Mouse (Mus musculus) neural tube, embryonic 14.5 days (tissue): ENCODE data around the gene Gpx6. TPM values are rescaled to one million over a fixed set of nuclear protein-coding genes. Genes with fewer than 3 reads are reported as not detected.
A peak's percentile ranks its signal among the peaks of the same experiment; 100 is the strongest.

Source experiments
- ATAC-seq: fragments of 200-750 bp; cut with Nextera tagmentation; 2 replicates; pipeline ENCODE4 v1.8.0; 2017; ENCODE audit warnings: low read depth, mild to moderate bottlenecking, moderate TSS enrichment, moderate library complexity
- H3K27ac ChIP-seq: fragments of 300-500 bp; sonication (generic); 2 replicates; pipeline ENCODE4 v1.5.1; 2014; ENCODE audit warnings: low read depth, mild to moderate bottlenecking, control low read depth, low read length, moderate library complexity, mixed read lengths
- H3K27me3 ChIP-seq: fragments of 300-500 bp; sonication (generic); 2 replicates; pipeline ENCODE4 v1.6.1; 2014; ENCODE audit warnings: low read length; ENCODE audit not compliant: control insufficient read depth, insufficient read depth
- H3K36me3 ChIP-seq: fragments of 300-500 bp; sonication (generic); 2 replicates; pipeline ENCODE4 v1.6.1; 2014; ENCODE audit warnings: low read length, mixed read lengths; ENCODE audit not compliant: control insufficient read depth, insufficient read depth
- H3K4me1 ChIP-seq: fragments of 300-500 bp; sonication (generic); 2 replicates; pipeline ENCODE4 v1.6.1; 2014; ENCODE audit warnings: low read length; ENCODE audit not compliant: control insufficient read depth, insufficient read depth
- H3K4me2 ChIP-seq: fragments of 300-500 bp; sonication (generic); 2 replicates; pipeline ENCODE4 v1.6.1; 2014; ENCODE audit warnings: mild to moderate bottlenecking, low read depth, low read length, control low read depth
- H3K4me3 ChIP-seq: fragments of 300-500 bp; sonication (generic); 2 replicates; pipeline ENCODE4 v1.5.1; 2014; ENCODE audit warnings: low read depth, low read length, control low read depth, mixed read lengths
- H3K9ac ChIP-seq: fragments of 300-500 bp; sonication (generic); replicated peaks from 2 replicates; pipeline ENCODE4 v1.6.1; 2014; ENCODE audit warnings: low read depth, mild to moderate bottlenecking, control low read depth, low read length, mixed read lengths
- H3K9me3 ChIP-seq: fragments of 300-500 bp; sonication (generic); 2 replicates; pipeline ENCODE4 v1.6.1; 2016; ENCODE audit warnings: low read length; ENCODE audit not compliant: control insufficient read depth
- WGBS: fragments of 180-500 bp; shearing (Covaris S2); extraction: QIAGEN DNeasy Blood & Tissue Kit; methylation state at CpG from one replicate; pipeline ENCODE4 v1.1.7; 2014; 5-methylcytosine and 5-hydroxymethylcytosine counted together
- polyA plus RNA-seq: library from polyadenylated mRNA; unstranded; fragments of >200 nt; fragmentation: Nextera tagmentation; extraction: Ambion mirVana; gene quantifications from 2 replicates; pipeline ENCODE4 v1.2.1, GENCODE M21; 2014

The Gpx6 gene
- polyA plus RNA-seq, 1 experiment from 2014 or later, result 0.35 TPM

GRCm38 (mm10) chr13:21313903-21314302, 2.0 kb downstream of the Gpx6 start:
- Histone ChIP-seq H3K4me2 (no peak overlapping the region), H3K36me3 (no peaks in the 10 kb centered on the region), H3K4me3 (no peak overlapping the region), H3K9me3 (no peaks in the 10 kb centered on the region), H3K27me3 (no peaks in the 10 kb centered on the region), H3K27ac (no peak overlapping the region), H3K4me1 (no peaks in the 10 kb centered on the region), H3K9ac (no peak overlapping the region)
- no peak for ATAC-seq
- WGBS, result 84% methylated on average over 4 of the region's 4 CpGs

GRCm38 (mm10) chr13:21320262-21320661, 8.3 kb downstream of the Gpx6 start:
- ATAC-seq, result no peak
- H3K27ac ChIP-seq, result no peak overlapping the region
- WGBS, result 74% methylated on average over 3 of the region's 3 CpGs

DNA sequence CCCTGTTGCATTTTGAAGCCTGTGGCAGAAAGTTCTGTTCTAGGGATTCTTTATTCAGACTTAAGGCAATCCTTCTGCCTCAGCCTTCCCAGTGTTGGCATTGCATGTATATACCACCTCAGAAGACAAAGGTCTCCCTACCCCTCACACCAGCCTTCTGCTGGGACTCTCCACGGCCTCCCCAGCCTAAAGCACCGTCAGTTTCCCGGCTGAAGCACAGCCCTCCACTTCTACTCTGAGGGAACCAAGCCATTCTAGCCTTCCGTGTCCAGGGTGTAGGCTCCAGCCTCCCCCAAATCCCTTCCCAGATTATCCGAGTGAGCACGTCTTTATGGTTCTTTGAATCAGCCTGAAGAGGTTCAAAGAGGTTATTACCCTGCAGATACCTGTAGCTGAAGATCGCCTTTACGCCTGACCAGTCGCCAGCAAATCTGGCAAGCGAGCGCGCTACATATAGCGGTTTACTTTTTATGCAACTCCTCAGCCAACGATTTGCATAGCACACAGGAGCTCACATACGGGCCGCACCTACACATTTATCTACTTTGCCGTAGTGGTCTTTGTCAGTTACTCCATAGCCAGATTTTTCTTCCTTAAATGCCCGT, 10.1 kb downstream of the Gpx6 start:
- H3K9ac ChIP-seq, result no peak overlapping the region; the same call in 1 of the 2 replicates
- peak overlapping the region; percentile 27 for H3K4me3 ChIP-seq
- no peak overlapping the region for H3K27ac ChIP-seq
- peak overlapping the region; percentile 47 for H3K4me2 ChIP-seq
- no peaks in the 10 kb centered on the region for H3K4me1 ChIP-seq
- H3K9me3 ChIP-seq, result no peaks in the 10 kb centered on the region
- ATAC-seq, result 0 out of 2 replicates have a peak, but pooled peaks have one; percentile 15
- 3% methylated on average over 18 of the region's 18 CpGs for WGBS
- H3K36me3 ChIP-seq, result no peaks in the 10 kb centered on the region
- H3K27me3 ChIP-seq, result no peaks in the 10 kb centered on the region

More at GRCm38 (mm10) chr13:21320262-21320661, 8.3 kb downstream of the Gpx6 start:
- no peaks in the 10 kb centered on the region for H3K4me1 ChIP-seq
- H3K27me3 ChIP-seq, result no peaks in the 10 kb centered on the region
- H3K9ac ChIP-seq, result no peak overlapping the region
- no peaks in the 10 kb centered on the region for H3K9me3 ChIP-seq
- no peak overlapping the region for H3K4me2 ChIP-seq
- no peaks in the 10 kb centered on the region for H3K36me3 ChIP-seq
- H3K4me3 ChIP-seq, result no peak overlapping the region

DNA sequence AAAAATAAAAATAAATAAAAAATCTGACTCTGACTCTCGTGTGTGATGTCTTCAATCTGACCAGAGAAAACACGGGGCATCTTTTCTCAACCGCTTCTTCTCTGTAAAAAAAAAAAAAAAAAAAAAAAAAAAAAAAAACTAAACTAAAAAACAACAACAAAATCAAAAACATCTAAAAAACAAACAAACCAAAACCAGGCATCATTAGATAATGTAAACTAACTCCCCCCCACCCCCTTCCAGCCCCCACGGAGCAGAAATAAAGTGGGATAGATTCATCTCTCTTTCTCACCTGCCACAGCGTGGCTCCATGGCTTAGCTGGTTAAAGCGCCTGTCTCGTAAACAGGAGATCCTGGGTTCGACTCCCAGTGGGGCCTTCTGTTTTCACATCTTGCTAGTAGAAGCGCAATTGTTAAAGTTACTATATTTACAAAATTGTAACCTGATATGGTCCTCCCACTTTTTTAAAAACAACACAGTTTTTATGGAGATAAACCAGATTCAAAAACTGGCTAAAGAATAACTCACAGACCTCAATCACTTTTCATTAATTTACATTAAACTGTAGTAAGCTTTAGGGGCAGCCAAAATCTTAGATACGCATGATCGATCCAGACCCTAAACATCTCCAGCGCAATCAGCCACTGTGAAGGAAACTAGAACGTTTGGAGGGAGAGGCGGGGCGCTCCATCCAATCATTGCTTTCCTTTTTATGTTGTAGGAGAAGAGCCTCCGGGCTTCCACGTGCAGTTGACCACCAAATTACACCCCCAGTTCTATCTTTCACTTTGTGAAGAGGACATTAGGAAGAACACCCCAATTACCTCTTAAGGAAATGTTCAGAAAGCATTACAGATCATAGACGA, 10.8 kb downstream of the Gpx6 start:
- Histone ChIP-seq H3K4me2 (peak overlapping the region; percentile 47), H3K36me3 (no peaks in the 10 kb centered on the region), H3K27me3 (no peaks in the 10 kb centered on the region), H3K9ac (no peak overlapping the region), H3K9me3 (no peaks in the 10 kb centered on the region), H3K27ac (no peak overlapping the region), H3K4me1 (no peaks in the 10 kb centered on the region), H3K4me3 (peak overlapping the region; percentile 27)
- WGBS, result 14% methylated on average over 18 of the region's 18 CpGs
- peak; percentile 35; the same call in 1 of the 2 replicates for ATAC-seq

GRCm38 (mm10) chr13:21323405-21323804, 11.5 kb downstream of the Gpx6 start:
- Histone ChIP-seq H3K9ac (no peak overlapping the region), H3K4me3 (no peak overlapping the region), H3K4me1 (no peaks in the 10 kb centered on the region), H3K36me3 (no peaks in the 10 kb centered on the region), H3K27ac (no peak overlapping the region), H3K4me2 (no peak overlapping the region), H3K9me3 (no peaks in the 10 kb centered on the region), H3K27me3 (no peaks in the 10 kb centered on the region)
- 73% methylated on average over 6 of the region's 6 CpGs for WGBS
- no peak for ATAC-seq

DNA sequence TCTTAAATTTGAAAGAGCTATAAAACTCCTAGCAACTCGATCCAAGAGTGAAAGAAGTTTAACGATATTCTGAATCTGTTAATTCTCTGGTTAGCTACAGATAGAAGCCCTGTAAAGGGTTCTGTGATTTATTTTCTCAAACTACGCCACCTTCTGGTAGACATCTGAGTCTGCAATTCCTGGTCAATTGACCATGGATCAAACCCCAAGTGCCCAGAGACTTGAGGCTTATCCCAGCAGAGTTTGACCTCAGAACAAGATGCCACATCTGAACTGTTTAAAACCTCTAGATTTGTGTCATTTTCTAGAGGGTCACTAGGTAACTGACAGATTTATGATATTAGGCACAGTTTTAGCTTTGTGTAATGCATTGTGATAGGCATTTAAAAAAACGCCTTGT, 14.3 kb downstream of the Gpx6 start:
- H3K27me3 ChIP-seq, result no peaks in the 10 kb centered on the region
- WGBS, result 10% methylated on average over 4 of the region's 4 CpGs
- no peaks in the 10 kb centered on the region for H3K36me3 ChIP-seq
- ATAC-seq, result peak; percentile 33; the same call in 1 of the 2 replicates
- peak overlapping the region; percentile 46 for H3K4me2 ChIP-seq
- H3K9me3 ChIP-seq, result no peaks in the 10 kb centered on the region
- H3K9ac ChIP-seq, result no peak overlapping the region
- peak overlapping the region; percentile 30; the same call in 1 of the 2 replicates for H3K4me3 ChIP-seq
- no peaks in the 10 kb centered on the region for H3K4me1 ChIP-seq
- no peak overlapping the region for H3K27ac ChIP-seq

GRCm38 (mm10) chr13:21326657-21327211, 14.8 kb downstream of the Gpx6 start:
- H3K27ac ChIP-seq, result no peak overlapping the region
- H3K36me3 ChIP-seq, result no peaks in the 10 kb centered on the region
- H3K9me3 ChIP-seq, result no peaks in the 10 kb centered on the region
- H3K27me3 ChIP-seq, result no peaks in the 10 kb centered on the region
- WGBS, result under 1% methylated on average over 24 of the region's 24 CpGs
- peak overlapping the region; percentile 46 for H3K4me2 ChIP-seq
- no peak overlapping the region for H3K9ac ChIP-seq
- peak overlapping the region; percentile 30 for H3K4me3 ChIP-seq
- H3K4me1 ChIP-seq, result no peaks in the 10 kb centered on the region
- peak; percentile 75 for ATAC-seq

- peak overlapping the region; percentile 46 for H3K4me2 ChIP-seq
Measured at GRCm38 (mm10) chr13:21327424-21327823, 15.5 kb downstream of the Gpx6 start.

DNA sequence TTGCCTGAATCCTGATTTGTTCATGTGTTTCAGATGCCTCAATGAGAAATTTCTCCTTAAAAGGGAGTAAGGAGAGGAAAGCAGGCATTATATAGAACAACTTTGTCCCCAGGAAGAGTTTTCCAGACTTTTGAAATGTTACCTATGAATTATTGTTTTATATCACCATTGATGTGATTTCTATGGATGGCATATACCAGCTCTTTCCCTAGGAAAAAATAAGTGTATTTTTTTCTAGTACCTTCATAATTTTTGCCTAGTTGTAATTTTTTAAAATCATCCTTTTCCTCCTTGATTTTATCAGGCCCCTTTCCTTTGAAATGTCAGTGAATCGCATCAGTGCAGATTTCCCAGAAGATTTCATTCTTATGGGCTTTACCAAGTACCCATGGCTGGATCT, 34.7 kb downstream of the Gpx6 start, which contains the start of gene Olfr1367:
Olfr1367 (plus strand) TSS at position 301 of the 400 bp plus-strand sequence.
- Histone ChIP-seq H3K4me1 (no peaks in the 10 kb centered on the region), H3K4me3 (no peak within 1 kb of the TSS), H3K27ac (no peak within 1 kb of the TSS), H3K27me3 (no peaks in the 10 kb centered on the region), H3K4me2 (no peak within 1 kb of the TSS), H3K36me3 (no peaks in the 10 kb centered on the region), H3K9ac (no peak within 1 kb of the TSS), H3K9me3 (no peaks in the 10 kb centered on the region)
- no peak for ATAC-seq
- WGBS, result 80% methylated on average over 1 of the region's 1 CpGs

More at GRCm38 (mm10) chr13:21327424-21327823, 15.5 kb downstream of the Gpx6 start:
- peak; percentile 63; the same call in 1 of the 2 replicates for ATAC-seq
- Histone ChIP-seq H3K4me1 (no peaks in the 10 kb centered on the region), H3K9ac (no peak overlapping the region), H3K4me3 (peak overlapping the region; percentile 30; the same call in 1 of the 2 replicates), H3K36me3 (no peaks in the 10 kb centered on the region), H3K27me3 (no peaks in the 10 kb centered on the region), H3K9me3 (no peaks in the 10 kb centered on the region), H3K27ac (no peak overlapping the region)
- WGBS, result 0% methylated on average over 9 of the region's 9 CpGs
